Mouse (Mus musculus): Measurements from ENCODE around the gene Rlf. TPM values are rescaled to one million over a fixed set of nuclear protein-coding genes. Genes with fewer than 3 reads are reported as not detected.

Gene Rlf
- 37.4 and 45.8 TPM in 2 replicates for total RNA-seq (2012; rRNA removed)

GRCm38 (mm10) chr4:121214793-121215304, at the start of gene Rlf:
Gene Rlf, minus strand, starts transcription at chr4:121215084.
- Histone ChIP-seq H3K9ac (ENCODE audit: insufficient read depth, low read depth, low read length, poor library complexity, severe bottlenecking) (peak within 1 kb of the TSS; percentile 98), H3K27ac (ENCODE audit: insufficient read depth, low read depth, low read length, poor library complexity, severe bottlenecking) (peak within 1 kb of the TSS; percentile 79), H3K4me3 (ENCODE audit: insufficient read depth in 1 of 2, low read depth in 1 of 2, low read length in 2 of 2, poor library complexity in 1 of 2, severe bottlenecking in 1 of 2) (peak within 1 kb of the TSS; percentile 86 to 97), H3K9me3 (ENCODE audit: control insufficient read depth, insufficient read depth, low read depth, low read length) (no peaks in the 10 kb centered on the region), H3K4me1 (ENCODE audit: control insufficient read depth in 2 of 2, insufficient read depth in 2 of 2, low read length in 2 of 2, poor library complexity in 1 of 2) (peaks cover 0 to 4% of the 10 kb centered on the region in 2 experiments; a peak in 2 of 4 replicates), H3K36me3 (ENCODE audit: control insufficient read depth, insufficient read depth, low read length, poor library complexity, severe bottlenecking) (no peaks in the 10 kb centered on the region)
- TF ChIP-seq ZC3H11A (IDR thresholded peaks at IDR 0.05; ENCODE audit: borderline replicate concordance, low read depth, low read length) (peak; percentile 27; the same call in 1 of the 2 replicates), ZNF384 (IDR thresholded peaks at IDR 0.05; ENCODE audit: low read depth, low read length) (no peak), CHD2 (IDR thresholded peaks at IDR 0.05; ENCODE audit: low read depth, low read length) (no peak), MAFK (IDR thresholded peaks at IDR 0.05; ENCODE audit: insufficient read depth, low read depth, low read length) (no peak), HCFC1 (IDR thresholded peaks at IDR 0.05; ENCODE audit: borderline replicate concordance, insufficient read depth, low read length) (peak; percentile 86)
- peak; percentile 97 for DNase-seq (ENCODE audit: low read depth, low spot score)
- in situ Hi-C loops (cut with MboI; ENCODE audit: low sequenced_read_pairs in 2 of 2, unreplicated experiment in 2 of 2): no loop called here

- DNase-seq (ENCODE audit: low read depth, low spot score): no peak
- H3K9me3 ChIP-seq (ENCODE audit: control insufficient read depth, insufficient read depth, low read depth, low read length): no peaks in the 10 kb centered on the region
- no peak overlapping the region for H3K9ac ChIP-seq (ENCODE audit: insufficient read depth, low read depth, low read length, poor library complexity, severe bottlenecking)
- TF ChIP-seq ZC3H11A (IDR thresholded peaks at IDR 0.05; ENCODE audit: borderline replicate concordance, low read depth, low read length) (no peak), MAFK (IDR thresholded peaks at IDR 0.05; ENCODE audit: insufficient read depth, low read depth, low read length) (no peak), ZNF384 (IDR thresholded peaks at IDR 0.05; ENCODE audit: low read depth, low read length) (no peak), HCFC1 (IDR thresholded peaks at IDR 0.05; ENCODE audit: borderline replicate concordance, insufficient read depth, low read length) (no peak), CHD2 (IDR thresholded peaks at IDR 0.05; ENCODE audit: low read depth, low read length) (no peak)
- H3K27ac ChIP-seq (ENCODE audit: insufficient read depth, low read depth, low read length, poor library complexity, severe bottlenecking): no peak overlapping the region
- H3K4me3 ChIP-seq (ENCODE audit: insufficient read depth in 1 of 2, low read depth in 1 of 2, low read length in 2 of 2, poor library complexity in 1 of 2, severe bottlenecking in 1 of 2): no peak overlapping the region
- peaks cover 2 to 7% of the 10 kb centered on the region in 2 experiments; a peak in 2 of 4 replicates for H3K4me1 ChIP-seq (ENCODE audit: control insufficient read depth in 2 of 2, insufficient read depth in 2 of 2, low read length in 2 of 2, poor library complexity in 1 of 2)
- in situ Hi-C loops (cut with MboI; ENCODE audit: low sequenced_read_pairs in 2 of 2, unreplicated experiment in 2 of 2): no loop called here
- H3K36me3 ChIP-seq (ENCODE audit: control insufficient read depth, insufficient read depth, low read length, poor library complexity, severe bottlenecking): no peaks in the 10 kb centered on the region
Observed at GRCm38 (mm10) chr4:121241612-121242000, 26.7 kb upstream of the Rlf start.

GRCm38 (mm10) chr4:121240637-121241611, 26.0 kb upstream of the Rlf start:
- in situ Hi-C loops (cut with MboI; ENCODE audit: low sequenced_read_pairs in 2 of 2, unreplicated experiment in 2 of 2): no loop called here
- Histone ChIP-seq H3K4me1 (ENCODE audit: control insufficient read depth in 2 of 2, insufficient read depth in 2 of 2, low read length in 2 of 2, poor library complexity in 1 of 2) (peaks cover 2 to 7% of the 10 kb centered on the region in 2 experiments; a peak in 2 of 4 replicates), H3K36me3 (ENCODE audit: control insufficient read depth, insufficient read depth, low read length, poor library complexity, severe bottlenecking) (no peaks in the 10 kb centered on the region), H3K9ac (ENCODE audit: insufficient read depth, low read depth, low read length, poor library complexity, severe bottlenecking) (no peak overlapping the region), H3K4me3 (ENCODE audit: insufficient read depth in 1 of 2, low read depth in 1 of 2, low read length in 2 of 2, poor library complexity in 1 of 2, severe bottlenecking in 1 of 2) (no peak overlapping the region), H3K27ac (ENCODE audit: insufficient read depth, low read depth, low read length, poor library complexity, severe bottlenecking) (no peak overlapping the region), H3K9me3 (ENCODE audit: control insufficient read depth, insufficient read depth, low read depth, low read length) (no peaks in the 10 kb centered on the region)
- peak; percentile 65 for DNase-seq (ENCODE audit: low read depth, low spot score)
- TF ChIP-seq ZNF384 (IDR thresholded peaks at IDR 0.05; ENCODE audit: low read depth, low read length) (no peak), HCFC1 (IDR thresholded peaks at IDR 0.05; ENCODE audit: borderline replicate concordance, insufficient read depth, low read length) (no peak), MAFK (IDR thresholded peaks at IDR 0.05; ENCODE audit: insufficient read depth, low read depth, low read length) (no peak), CHD2 (IDR thresholded peaks at IDR 0.05; ENCODE audit: low read depth, low read length) (no peak), ZC3H11A (IDR thresholded peaks at IDR 0.05; ENCODE audit: borderline replicate concordance, low read depth, low read length) (peak; percentile 79)

DNA sequence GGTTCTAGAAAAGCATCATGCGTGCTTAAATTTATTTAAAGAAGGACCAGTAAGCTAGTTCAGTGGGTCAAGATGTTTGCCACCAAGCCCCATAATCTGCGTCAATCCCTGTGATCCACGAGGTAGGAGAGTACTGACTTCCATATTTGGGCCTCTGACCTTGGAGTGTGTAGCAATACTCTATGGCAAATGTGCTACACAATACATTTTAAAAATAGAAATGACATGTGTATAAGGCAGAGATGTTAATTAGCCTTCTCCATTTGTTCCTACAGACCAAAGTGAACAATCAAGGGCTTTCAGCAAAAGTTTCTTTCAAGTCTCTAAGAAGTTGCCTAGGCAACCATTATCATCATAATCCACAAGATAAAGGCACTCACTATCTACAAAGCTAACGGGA, 25.0 kb upstream of the Rlf start:
- H3K4me1 ChIP-seq (ENCODE audit: control insufficient read depth in 2 of 2, insufficient read depth in 2 of 2, low read length in 2 of 2, poor library complexity in 1 of 2): peaks cover 2 to 7% of the 10 kb centered on the region in 2 experiments; a peak in 2 of 4 replicates
- no peak overlapping the region for H3K27ac ChIP-seq (ENCODE audit: insufficient read depth, low read depth, low read length, poor library complexity, severe bottlenecking)
- H3K9me3 ChIP-seq (ENCODE audit: control insufficient read depth, insufficient read depth, low read depth, low read length): no peaks in the 10 kb centered on the region
- in situ Hi-C loops (cut with MboI; ENCODE audit: low sequenced_read_pairs in 2 of 2, unreplicated experiment in 2 of 2): no loop called here
- H3K36me3 ChIP-seq (ENCODE audit: control insufficient read depth, insufficient read depth, low read length, poor library complexity, severe bottlenecking): no peaks in the 10 kb centered on the region
- no peak for DNase-seq (ENCODE audit: low read depth, low spot score)
- no peak overlapping the region for H3K9ac ChIP-seq (ENCODE audit: insufficient read depth, low read depth, low read length, poor library complexity, severe bottlenecking)
- no peak for TF ChIP-seq HCFC1 (IDR thresholded peaks at IDR 0.05; ENCODE audit: borderline replicate concordance, insufficient read depth, low read length)
- TF ChIP-seq ZNF384 (IDR thresholded peaks at IDR 0.05; ENCODE audit: low read depth, low read length): no peak
- no peak for TF ChIP-seq MAFK (IDR thresholded peaks at IDR 0.05; ENCODE audit: insufficient read depth, low read depth, low read length)
- TF ChIP-seq CHD2 (IDR thresholded peaks at IDR 0.05; ENCODE audit: low read depth, low read length): no peak
- no peak for TF ChIP-seq ZC3H11A (IDR thresholded peaks at IDR 0.05; ENCODE audit: borderline replicate concordance, low read depth, low read length)
- H3K4me3 ChIP-seq (ENCODE audit: insufficient read depth in 1 of 2, low read depth in 1 of 2, low read length in 2 of 2, poor library complexity in 1 of 2, severe bottlenecking in 1 of 2): no peak overlapping the region

All from ES-E14 (cell line).